Mouse (Mus musculus): Measurements from ENCODE around the gene Usp24. TPM values are rescaled to one million over a fixed set of nuclear protein-coding genes. Genes with fewer than 3 reads are reported as not detected.

Usp24 gene
- polyA plus RNA-seq, 1 experiment from 2014 or later = 8.7 TPM

- peak; percentile 84 for DNase-seq (ENCODE audit: low spot score)
- WGBS = 70% methylated on average over 8 of the region's 8 CpGs
Measured at GRCm38 (mm10) chr4:106449306-106449705, 133.3 kb downstream of the Usp24 start.

GRCm38 (mm10) chr4:106452401-106452800 lies 136.4 kb downstream of the Usp24 start:
- H3K27ac ChIP-seq = peak overlapping the region; percentile 29; the same call in 1 of the 2 replicates
- WGBS = 39% methylated on average over 7 of the region's 7 CpGs
- H3K9me3 ChIP-seq = no peaks in the 10 kb centered on the region
- peaks cover 29% of the 10 kb centered on the region for H3K4me1 ChIP-seq
- DNase-seq (ENCODE audit: low spot score) = no peak
- H3K27me3 ChIP-seq (ENCODE audit: insufficient read depth, poor library complexity, severe bottlenecking) = no peaks in the 10 kb centered on the region
- no peaks in the 10 kb centered on the region for H3K36me3 ChIP-seq
- no peak overlapping the region for H3K4me3 ChIP-seq

More at GRCm38 (mm10) chr4:106449306-106449705, 133.3 kb downstream of the Usp24 start:
- Histone ChIP-seq H3K27ac (no peak overlapping the region), H3K4me3 (no peak overlapping the region), H3K27me3 (ENCODE audit: insufficient read depth, poor library complexity, severe bottlenecking) (no peaks in the 10 kb centered on the region), H3K4me1 (peaks cover 33% of the 10 kb centered on the region), H3K36me3 (no peaks in the 10 kb centered on the region; the same call in 1 of the 2 replicates), H3K9me3 (no peaks in the 10 kb centered on the region)

- WGBS = 88% methylated on average over 5 of the region's 5 CpGs
- Histone ChIP-seq H3K4me1 (peaks cover 29% of the 10 kb centered on the region), H3K27ac (0 out of 2 replicates have a peak overlapping the region, but pooled peaks have one; percentile 42), H3K9me3 (no peaks in the 10 kb centered on the region), H3K27me3 (ENCODE audit: insufficient read depth, poor library complexity, severe bottlenecking) (0 out of 2 replicates have a peak, but pooled peaks cover 5% of the 10 kb centered on the region), H3K36me3 (no peaks in the 10 kb centered on the region), H3K4me3 (no peak overlapping the region)
- DNase-seq (ENCODE audit: low spot score) = no peak
Measured at GRCm38 (mm10) chr4:106453108-106453507, 137.1 kb downstream of the Usp24 start.

- no peak for DNase-seq (ENCODE audit: low spot score)
- Histone ChIP-seq H3K27me3 (ENCODE audit: insufficient read depth, poor library complexity, severe bottlenecking) (peaks cover 7% of the 10 kb centered on the region; the same call in 1 of the 2 replicates), H3K4me1 (peaks cover 29% of the 10 kb centered on the region), H3K4me3 (no peak overlapping the region), H3K27ac (no peak overlapping the region), H3K9me3 (no peaks in the 10 kb centered on the region), H3K36me3 (no peaks in the 10 kb centered on the region)
- 86% methylated on average over 4 of the region's 4 CpGs for WGBS
Measured at GRCm38 (mm10) chr4:106453516-106453915, 137.5 kb downstream of the Usp24 start.

- Histone ChIP-seq H3K27me3 (ENCODE audit: insufficient read depth, poor library complexity, severe bottlenecking) (peaks cover 14% of the 10 kb centered on the region; the same call in 1 of the 2 replicates), H3K4me3 (no peak overlapping the region), H3K4me1 (peaks cover 24% of the 10 kb centered on the region), H3K27ac (no peak overlapping the region), H3K36me3 (no peaks in the 10 kb centered on the region), H3K9me3 (no peaks in the 10 kb centered on the region)
- WGBS = 88% methylated on average over 7 of the region's 7 CpGs
- DNase-seq (ENCODE audit: low spot score) = no peak
Measured at GRCm38 (mm10) chr4:106454541-106454940, 138.5 kb downstream of the Usp24 start.

GRCm38 (mm10) chr4:106462016-106462415 lies 146.0 kb downstream of the Usp24 start:
- H3K4me3 ChIP-seq = no peak overlapping the region
- no peak overlapping the region for H3K27ac ChIP-seq
- H3K9me3 ChIP-seq = no peaks in the 10 kb centered on the region
- WGBS = 66% methylated on average over 9 of the region's 9 CpGs
- H3K27me3 ChIP-seq (ENCODE audit: insufficient read depth, poor library complexity, severe bottlenecking) = peaks cover 70% of the 10 kb centered on the region
- no peaks in the 10 kb centered on the region for H3K36me3 ChIP-seq
- peaks cover 19% of the 10 kb centered on the region for H3K4me1 ChIP-seq
- no peak for DNase-seq (ENCODE audit: low spot score)

GRCm38 (mm10) chr4:106462524-106462923 lies 146.5 kb downstream of the Usp24 start:
- Histone ChIP-seq H3K9me3 (no peaks in the 10 kb centered on the region), H3K4me1 (peaks cover 19% of the 10 kb centered on the region), H3K27me3 (ENCODE audit: insufficient read depth, poor library complexity, severe bottlenecking) (peaks cover 70% of the 10 kb centered on the region), H3K36me3 (no peaks in the 10 kb centered on the region), H3K27ac (no peak overlapping the region), H3K4me3 (no peak overlapping the region)
- WGBS = 69% methylated on average over 5 of the region's 5 CpGs
- no peak for DNase-seq (ENCODE audit: low spot score)

- WGBS = 27% methylated on average over 21 of the region's 21 CpGs
- Histone ChIP-seq H3K4me3 (peak overlapping the region; percentile 58), H3K27me3 (ENCODE audit: insufficient read depth, poor library complexity, severe bottlenecking) (peaks cover 65% of the 10 kb centered on the region), H3K9me3 (no peaks in the 10 kb centered on the region), H3K36me3 (no peaks in the 10 kb centered on the region), H3K27ac (0 out of 2 replicates have a peak overlapping the region, but pooled peaks have one; percentile 47), H3K4me1 (peaks cover 19% of the 10 kb centered on the region)
- DNase-seq (ENCODE audit: low spot score) = no peak
Measured at GRCm38 (mm10) chr4:106463174-106463801, 147.3 kb downstream of the Usp24 start.

GRCm38 (mm10) chr4:106467420-106468110 lies 151.6 kb downstream of the Usp24 start:
- WGBS = 76% methylated on average over 13 of the region's 13 CpGs
- Histone ChIP-seq H3K27ac (no peak overlapping the region), H3K27me3 (ENCODE audit: insufficient read depth, poor library complexity, severe bottlenecking) (peaks cover 30% of the 10 kb centered on the region), H3K4me1 (peaks cover 19% of the 10 kb centered on the region), H3K9me3 (no peaks in the 10 kb centered on the region), H3K4me3 (no peak overlapping the region), H3K36me3 (no peaks in the 10 kb centered on the region)
- no peak for DNase-seq (ENCODE audit: low spot score)

- Histone ChIP-seq H3K36me3 (no peaks in the 10 kb centered on the region), H3K27ac (no peak overlapping the region), H3K9me3 (no peaks in the 10 kb centered on the region), H3K4me1 (0 out of 2 replicates have a peak, but pooled peaks cover 6% of the 10 kb centered on the region), H3K27me3 (ENCODE audit: insufficient read depth, poor library complexity, severe bottlenecking) (peaks cover 12% of the 10 kb centered on the region), H3K4me3 (no peak overlapping the region)
- WGBS = 69% methylated on average over 5 of the region's 5 CpGs
- no peak for DNase-seq (ENCODE audit: low spot score)
Measured at GRCm38 (mm10) chr4:106470921-106471320, 154.9 kb downstream of the Usp24 start.

- no peaks in the 10 kb centered on the region for H3K9me3 ChIP-seq
- 15% methylated on average over 3 of the region's 3 CpGs for WGBS
- no peak overlapping the region for H3K27ac ChIP-seq
- DNase-seq (ENCODE audit: low spot score) = peak; percentile 85
- H3K4me1 ChIP-seq = 0 out of 2 replicates have a peak, but pooled peaks cover 6% of the 10 kb centered on the region
- H3K36me3 ChIP-seq = no peaks in the 10 kb centered on the region
- no peak overlapping the region for H3K4me3 ChIP-seq
- peaks cover 13% of the 10 kb centered on the region for H3K27me3 ChIP-seq (ENCODE audit: insufficient read depth, poor library complexity, severe bottlenecking)
Measured at GRCm38 (mm10) chr4:106472335-106472734, 156.3 kb downstream of the Usp24 start.

- Histone ChIP-seq H3K4me3 (no peak overlapping the region), H3K27ac (no peak overlapping the region), H3K36me3 (no peaks in the 10 kb centered on the region), H3K9me3 (no peaks in the 10 kb centered on the region), H3K27me3 (ENCODE audit: insufficient read depth, poor library complexity, severe bottlenecking) (peaks cover 19% of the 10 kb centered on the region), H3K4me1 (0 out of 2 replicates have a peak, but pooled peaks cover 6% of the 10 kb centered on the region)
- no peak for DNase-seq (ENCODE audit: low spot score)
- 8% methylated on average over 6 of the region's 6 CpGs for WGBS
Measured at GRCm38 (mm10) chr4:106474241-106474640, 158.2 kb downstream of the Usp24 start.

GRCm38 (mm10) chr4:106480545-106480944 lies 164.5 kb downstream of the Usp24 start:
- no peak overlapping the region for H3K4me3 ChIP-seq
- H3K36me3 ChIP-seq = no peaks in the 10 kb centered on the region
- no peak for DNase-seq (ENCODE audit: low spot score)
- peaks cover 66% of the 10 kb centered on the region for H3K27me3 ChIP-seq (ENCODE audit: insufficient read depth, poor library complexity, severe bottlenecking)
- WGBS = 64% methylated on average over 3 of the region's 3 CpGs
- no peak overlapping the region for H3K27ac ChIP-seq
- H3K4me1 ChIP-seq = peaks cover 10% of the 10 kb centered on the region; the same call in 1 of the 2 replicates
- H3K9me3 ChIP-seq = no peaks in the 10 kb centered on the region

Measured in heart, embryonic 10.5 days (tissue).